Mouse (Mus musculus): ENCODE results near the gene Hivep3. TPM values are rescaled to one million over a fixed set of nuclear protein-coding genes. Genes with fewer than 3 reads are reported as not detected.

The Hivep3 gene
- 10 to 100 TPM in 2 of 4 experiments, 1 to 10 TPM in 2; 7.4 to 11.0 (median 9.2) TPM for total RNA-seq (2022)

DNA sequence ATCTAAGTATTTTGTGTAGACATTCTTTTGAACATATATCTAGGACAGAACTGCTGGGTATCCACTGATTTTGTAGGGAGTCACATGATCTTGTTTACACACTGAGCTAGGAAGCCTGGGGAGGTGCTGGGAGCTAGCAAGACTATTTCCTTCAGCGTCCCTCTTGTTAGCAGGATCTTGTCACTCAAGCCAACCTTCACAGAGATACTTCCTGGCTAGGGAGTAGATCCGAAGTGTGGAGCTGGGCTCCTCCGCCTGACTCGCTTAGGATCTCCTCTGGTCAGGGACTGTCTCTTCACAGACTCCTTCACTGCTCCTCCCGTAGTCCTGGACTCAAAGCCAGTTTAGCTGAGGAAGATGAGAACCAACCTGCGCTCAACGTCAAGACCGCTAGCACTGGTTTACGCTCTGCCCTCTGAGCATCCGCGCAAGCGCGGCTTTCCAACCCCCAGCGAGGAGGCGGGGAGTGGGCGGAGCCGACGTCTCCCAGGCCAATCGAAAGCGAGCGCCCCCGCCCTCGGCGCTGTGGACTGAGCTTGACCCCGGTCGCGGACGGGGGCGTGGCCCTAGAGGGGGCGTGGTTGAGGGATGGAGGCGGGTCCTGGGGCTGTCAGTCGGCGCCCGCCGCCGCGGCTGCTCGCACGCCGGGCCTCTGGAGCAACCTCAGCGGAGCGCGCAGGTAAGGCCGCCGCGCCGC is at the start of gene Hivep3:
Gene Hivep3 (plus strand): TSS at position 601 of the 697 bp plus-strand sequence.
- DNase-seq (ENCODE audit: low spot score): peak; percentile 99

DNA sequence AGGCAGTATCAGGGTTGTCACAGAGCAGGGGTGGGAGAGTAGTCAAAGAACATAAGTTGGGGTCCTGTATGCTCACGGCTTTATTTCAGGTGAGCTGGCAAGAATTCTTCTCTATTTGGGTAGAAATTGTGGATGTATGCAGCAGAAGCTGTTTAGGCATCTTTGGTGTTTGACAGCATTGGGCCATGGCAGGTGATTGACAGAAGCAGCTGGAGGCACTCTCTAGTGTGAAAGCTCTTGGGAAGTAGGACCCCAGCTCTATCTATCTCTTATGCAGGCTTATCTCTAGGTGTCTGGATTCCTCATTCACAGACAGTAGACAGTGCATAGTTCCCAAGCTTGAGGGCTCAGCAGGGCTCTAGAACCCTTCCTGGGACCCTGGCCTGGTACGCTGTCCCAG is 47.8 kb upstream of the Hivep3 start:
- no peak for DNase-seq (ENCODE audit: low spot score)

DNA sequence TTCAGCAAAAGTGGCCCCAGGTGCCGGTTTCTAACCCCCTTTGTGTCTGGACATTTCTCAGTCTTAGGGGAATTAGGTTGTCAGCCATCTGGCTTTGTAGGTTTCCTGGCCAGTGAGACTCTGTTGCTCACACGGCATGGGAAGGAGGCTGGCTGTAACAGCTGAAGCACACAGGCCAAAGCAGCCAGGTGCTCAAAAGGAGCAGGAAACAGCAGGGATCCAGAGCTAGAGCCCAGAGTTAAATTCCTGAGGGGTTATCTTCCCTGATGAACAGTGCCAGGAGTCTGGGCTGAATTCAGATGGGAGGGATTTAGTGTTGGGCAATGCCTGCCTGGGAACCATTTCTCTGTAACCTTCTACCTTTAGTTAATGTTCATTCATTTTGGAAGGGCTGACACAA is 35.2 kb upstream of the Hivep3 start:
- DNase-seq (ENCODE audit: low spot score): no peak

- DNase-seq (ENCODE audit: low spot score): no peak
These were observed 32.2 kb upstream of the Hivep3 start for GRCm38 (mm10) chr4:119701269-119701954.

- DNase-seq (ENCODE audit: low spot score): no peak
These were observed 29.6 kb upstream of the Hivep3 start for GRCm38 (mm10) chr4:119703965-119704364.

DNA sequence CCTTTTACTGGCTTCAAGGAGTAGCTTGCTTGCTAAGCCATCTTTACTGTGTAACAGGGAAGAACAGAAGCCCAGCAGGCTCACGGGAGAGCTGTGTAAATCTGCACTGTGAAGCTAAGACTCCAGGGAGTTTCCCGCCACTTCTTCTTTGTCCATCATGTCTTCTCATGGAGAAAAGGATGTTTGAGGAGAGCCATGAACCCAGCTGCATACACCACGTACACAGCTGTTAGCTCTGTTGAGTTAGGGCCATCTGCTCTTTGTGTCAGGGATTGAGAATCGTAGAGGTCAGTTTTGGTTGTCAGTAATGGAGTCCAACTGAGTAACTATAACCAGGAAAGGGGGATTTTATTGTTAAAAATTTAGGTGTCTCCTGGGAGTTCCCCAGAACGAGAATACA is 26.3 kb upstream of the Hivep3 start:
- DNase-seq (ENCODE audit: low spot score): peak; percentile 11

GRCm38 (mm10) chr4:119707751-119708150 is 25.8 kb upstream of the Hivep3 start:
- peak; percentile 48 for DNase-seq (ENCODE audit: low spot score)

DNA sequence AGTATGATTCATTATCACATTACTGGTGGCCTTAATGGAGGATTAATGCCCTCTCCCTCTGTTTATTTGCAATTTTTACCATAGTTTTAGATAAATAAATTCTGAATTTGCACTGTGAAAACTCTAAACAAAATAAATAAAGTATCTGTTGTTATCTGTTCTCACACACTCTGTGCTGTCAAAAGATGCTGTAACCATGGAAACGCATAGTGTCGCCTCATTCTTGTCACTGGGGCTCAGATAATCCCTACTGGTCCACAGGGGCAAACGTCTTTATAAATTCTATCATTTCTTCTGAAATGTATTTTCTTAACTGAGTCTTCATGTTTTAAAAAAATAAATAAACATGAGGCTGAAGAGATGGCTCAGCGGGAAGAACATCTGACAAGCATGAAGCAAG is 23.4 kb upstream of the Hivep3 start:
- DNase-seq (ENCODE audit: low spot score): no peak

DNA sequence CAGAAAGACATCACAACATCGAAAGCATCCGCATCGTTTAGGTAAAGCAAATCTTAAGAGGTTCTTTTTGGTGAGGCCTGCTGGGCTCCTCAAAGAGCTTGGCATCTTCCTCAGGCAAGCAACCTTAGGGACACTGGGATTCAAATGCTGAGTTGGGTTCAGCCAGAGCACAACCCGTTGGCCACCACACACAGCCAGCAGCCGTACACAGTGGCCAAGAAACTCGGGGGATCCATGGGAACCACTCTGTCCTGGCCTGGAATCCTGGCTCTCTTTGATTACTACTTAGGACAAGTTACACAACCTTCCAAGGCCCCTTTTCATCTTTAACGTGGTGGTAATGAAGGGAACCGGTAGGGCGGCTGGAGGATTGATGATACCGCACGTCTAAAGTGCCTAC is 16.1 kb upstream of the Hivep3 start:
- DNase-seq (ENCODE audit: low spot score): peak; percentile 41

DNA sequence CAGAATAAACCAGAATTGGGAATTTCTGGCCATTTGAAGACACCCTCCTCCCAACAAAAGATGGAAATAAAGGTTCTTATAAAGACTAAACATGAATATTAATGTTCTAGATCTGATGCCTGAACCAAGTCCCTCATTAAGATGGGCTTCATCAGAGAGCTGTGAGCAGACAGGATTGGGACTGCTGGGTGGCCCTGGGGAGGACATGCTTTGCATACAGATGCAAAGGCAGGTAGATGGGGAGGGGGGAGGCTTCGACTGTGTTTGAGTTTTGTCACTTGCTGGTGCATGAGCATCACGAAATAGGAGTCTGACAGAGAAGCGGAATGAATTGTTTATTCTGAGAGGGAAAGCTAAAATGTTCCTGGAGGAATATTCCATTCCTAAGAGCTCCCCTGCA is 12.1 kb upstream of the Hivep3 start:
- no peak for DNase-seq (ENCODE audit: low spot score)

DNA sequence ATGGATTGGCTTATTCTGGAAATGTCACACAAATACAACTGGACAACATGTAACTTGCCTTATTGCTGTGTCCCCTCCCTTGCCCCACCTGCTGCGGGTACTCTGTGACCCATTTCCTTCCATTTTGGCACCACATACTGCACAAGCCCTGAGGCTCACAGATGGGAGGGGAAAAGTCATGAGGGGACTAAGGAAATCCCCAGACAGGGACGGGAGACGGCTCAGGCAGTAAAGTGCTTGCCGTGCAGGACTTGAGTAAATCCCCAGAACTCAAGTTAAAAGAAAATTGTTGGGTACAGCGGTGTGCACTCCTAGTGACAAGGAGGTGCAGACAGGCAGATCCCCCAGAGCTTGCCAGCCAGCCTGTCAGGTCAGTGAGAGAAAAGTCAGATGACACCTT is 7.5 kb upstream of the Hivep3 start:
- no peak for DNase-seq (ENCODE audit: low spot score)

DNA sequence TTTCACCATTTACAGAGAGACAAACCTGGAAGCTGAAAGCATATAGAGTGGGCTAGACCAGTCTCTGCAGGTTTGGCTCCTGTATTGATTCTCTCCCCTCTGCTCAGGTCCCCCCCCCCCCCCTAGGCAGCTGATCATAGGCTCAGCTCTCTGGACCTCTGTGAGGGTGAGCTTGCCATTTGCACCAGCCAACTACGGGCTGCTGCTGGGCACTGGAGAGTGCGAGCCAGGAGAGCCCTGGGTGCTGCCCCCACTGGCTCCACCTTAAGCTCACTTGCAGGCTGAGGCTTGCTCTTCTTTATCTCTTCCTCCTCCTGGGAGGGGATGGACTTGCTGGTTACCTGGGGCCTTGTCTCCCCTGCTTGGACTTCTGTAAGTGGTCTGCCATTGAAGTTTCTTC is 5.7 kb upstream of the Hivep3 start:
- no peak for DNase-seq (ENCODE audit: low spot score)

- no peak for DNase-seq (ENCODE audit: low spot score)
These were observed 358 bp downstream of the Hivep3 start for GRCm38 (mm10) chr4:119733942-119734341.

DNA sequence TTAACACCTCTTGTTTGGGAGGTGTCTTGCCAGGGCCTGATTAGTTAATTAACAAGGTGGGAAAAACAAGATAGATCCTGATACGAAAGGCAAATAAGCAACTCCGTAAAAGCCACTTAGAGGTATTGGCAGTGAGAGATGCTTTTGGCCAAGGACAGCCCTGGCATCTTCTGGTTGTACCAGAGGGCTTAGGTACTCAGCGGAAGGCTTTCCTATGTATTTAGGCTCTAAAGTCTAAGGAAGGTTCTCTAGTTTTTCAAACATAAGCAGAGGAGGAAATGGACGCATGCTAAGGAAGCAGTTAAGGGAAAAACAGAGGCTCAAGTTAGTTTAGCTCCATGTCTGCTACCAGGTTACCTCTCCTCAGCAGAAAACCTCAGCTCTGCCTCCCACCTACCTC is 768 bp downstream of the Hivep3 start:
- no peak for DNase-seq (ENCODE audit: low spot score)

DNA sequence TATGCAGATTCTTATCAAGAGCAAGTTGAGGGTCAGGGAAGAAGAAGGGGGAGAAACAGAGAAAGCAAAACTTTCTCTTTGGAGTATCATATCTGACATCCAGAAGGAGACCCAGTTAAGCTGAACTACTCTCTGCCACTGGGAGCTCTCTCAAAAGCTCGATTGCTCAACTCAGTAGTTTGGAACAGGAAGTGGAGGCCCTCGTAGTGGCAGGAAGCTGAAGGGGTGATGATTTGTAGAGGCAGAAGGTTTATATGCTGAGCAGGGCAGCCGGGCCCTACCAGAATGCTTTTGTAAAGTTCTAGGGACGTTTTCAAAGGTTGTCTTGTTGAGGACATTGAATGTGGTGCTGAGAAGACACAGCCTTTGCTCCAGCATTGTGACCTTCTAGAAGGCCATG is 5.1 kb downstream of the Hivep3 start:
- DNase-seq (ENCODE audit: low spot score): peak; percentile 42

GRCm38 (mm10) chr4:119739301-119740062 is 5.9 kb downstream of the Hivep3 start:
- no peak for DNase-seq (ENCODE audit: low spot score)

DNA sequence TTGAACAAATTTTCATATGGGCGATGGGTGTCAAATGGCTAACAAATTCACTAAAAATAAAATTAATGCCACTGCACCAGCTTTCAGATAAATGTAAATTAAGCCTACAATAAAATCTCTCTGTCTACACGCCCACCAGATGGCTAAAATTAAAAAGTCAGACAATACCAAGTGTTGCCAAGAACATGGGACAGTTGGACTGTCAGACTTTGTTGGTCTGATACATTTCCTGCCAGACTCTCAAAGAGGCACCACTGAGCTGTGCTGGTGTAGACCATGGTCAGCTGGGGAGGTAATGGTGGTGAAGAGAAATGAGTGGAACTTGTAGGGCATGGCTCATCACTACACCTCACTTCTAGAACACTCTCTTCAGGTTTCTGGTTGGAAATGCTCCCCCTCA is 14.8 kb downstream of the Hivep3 start:
- no peak for DNase-seq (ENCODE audit: low spot score)

- no peak for DNase-seq (ENCODE audit: low spot score)
These were observed 16.6 kb downstream of the Hivep3 start for GRCm38 (mm10) chr4:119750157-119750556.

DNA sequence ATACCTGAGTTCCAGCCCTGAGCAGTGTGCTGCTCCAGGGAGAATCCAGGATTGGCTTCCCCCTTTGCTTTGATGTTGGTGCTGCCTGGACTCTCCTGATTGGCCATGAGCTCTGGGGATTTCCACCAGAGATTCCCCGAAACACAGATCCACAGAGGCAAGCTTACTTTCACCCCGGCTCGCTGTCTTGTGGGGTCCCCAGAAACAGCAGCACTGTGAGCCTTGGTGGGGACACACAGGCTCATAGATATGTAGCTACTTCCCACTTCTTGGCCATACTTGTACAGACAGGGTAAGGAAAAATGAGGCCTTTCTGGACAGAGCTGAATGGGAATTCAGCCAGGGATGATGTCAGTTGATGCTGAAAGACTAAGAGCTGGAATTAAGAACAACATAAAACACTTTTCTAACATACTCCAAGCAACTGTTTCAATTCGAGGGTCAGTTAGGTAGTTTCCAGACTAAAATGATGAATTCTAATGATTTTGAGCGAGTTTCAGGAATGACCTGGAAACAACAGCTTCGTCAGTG is 17.2 kb downstream of the Hivep3 start:
- peak; percentile 45 for DNase-seq (ENCODE audit: low spot score)

DNA sequence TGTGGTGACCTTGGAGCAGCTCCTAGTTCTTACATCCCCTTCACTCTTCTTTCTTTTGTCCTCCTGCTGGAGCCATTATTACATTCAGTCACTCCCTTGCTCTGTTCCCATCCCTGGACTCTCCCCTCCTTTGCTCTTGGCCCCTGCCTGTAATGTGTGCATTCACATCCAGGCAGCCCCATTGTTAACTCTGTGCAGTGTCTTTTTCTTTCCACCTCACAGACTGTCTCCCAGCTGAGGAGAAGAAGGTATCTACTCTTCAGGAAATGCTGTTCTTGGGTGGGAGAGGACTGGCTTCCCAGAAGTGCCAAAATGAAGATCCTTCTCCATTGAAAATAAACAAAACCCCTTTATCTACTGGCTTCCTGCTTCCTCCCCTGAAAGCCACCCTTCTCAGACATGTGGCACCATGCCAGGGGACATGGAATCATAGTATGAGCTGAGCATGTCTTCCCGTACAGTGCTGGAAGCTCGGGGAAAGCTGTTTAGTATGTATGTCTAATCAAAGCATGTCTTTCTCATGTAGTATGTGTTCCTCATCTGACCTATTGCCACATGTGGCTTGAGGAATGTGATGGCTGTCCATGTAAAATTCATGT is 17.9 kb downstream of the Hivep3 start:
- DNase-seq (ENCODE audit: low spot score): no peak

DNA sequence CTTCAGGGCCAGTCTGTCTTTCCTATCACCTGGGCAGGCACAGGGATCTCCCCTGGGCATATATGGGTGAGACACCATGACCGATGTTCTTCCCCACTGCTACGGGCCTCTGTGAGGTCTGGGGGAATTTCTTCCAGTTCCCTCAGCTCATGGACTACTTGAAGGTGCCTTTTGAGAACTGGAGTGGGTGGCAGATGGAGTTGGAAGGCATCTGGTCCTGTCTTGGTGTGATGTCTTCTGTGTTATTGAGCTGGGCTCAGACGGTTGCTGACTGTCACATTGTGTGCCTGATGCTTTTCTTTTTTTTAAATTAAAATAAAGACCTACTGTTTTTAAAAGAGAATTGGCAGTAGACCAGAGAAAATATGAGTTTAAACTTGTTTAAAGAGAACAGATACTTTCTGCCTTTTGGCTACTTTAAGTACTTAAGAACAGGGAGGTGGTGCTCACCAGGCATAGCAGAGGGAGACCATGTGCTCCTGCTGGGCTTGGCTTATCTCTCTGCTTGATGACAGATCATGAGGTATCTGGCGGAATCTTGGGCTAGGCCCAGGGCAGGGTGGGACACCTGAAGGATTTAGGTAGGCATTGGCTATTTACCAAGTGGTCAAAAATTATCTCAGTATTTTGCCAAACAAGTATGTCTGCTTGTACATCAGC is 26.1 kb downstream of the Hivep3 start:
- DNase-seq (ENCODE audit: low spot score): no peak
